Mouse (Mus musculus) erythroblast, embryonic 14.5 days (primary cell): Measurements from ENCODE around the gene Banp.

Source experiments
- GATA1 ChIP-seq: IDR thresholded peaks from 2 replicates; pipeline ENCODE4 v1.6.1; 2012; ENCODE audit warnings: low read length, inconsistent platforms, mixed read lengths
- TAL1 ChIP-seq: IDR thresholded peaks from 3 replicates; pipeline ENCODE4 v1.6.1; 2012; ENCODE audit warnings: low read length, inconsistent platforms, mixed read lengths

DNA sequence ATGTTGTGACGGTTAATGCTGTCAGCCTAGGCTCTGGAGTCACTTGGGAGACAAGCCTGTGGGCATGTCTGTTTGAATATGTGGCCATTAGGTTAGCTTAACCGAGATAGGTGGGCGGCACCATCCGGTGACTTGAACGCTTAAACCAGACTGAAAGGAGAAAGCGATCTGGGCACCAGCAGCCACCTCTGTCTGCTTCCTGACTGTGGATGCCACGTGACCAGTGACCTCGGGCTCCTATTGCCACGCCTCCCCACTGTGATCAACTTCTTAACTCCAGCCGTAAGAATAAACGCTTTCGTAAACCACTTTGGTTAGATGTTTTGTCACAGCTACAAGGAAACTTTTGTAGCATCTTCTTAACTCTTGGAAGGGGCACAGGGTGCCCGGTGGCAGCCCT is 119.1 kb downstream of the Banp start:
- TF ChIP-seq TAL1, result no peak
- no peak for TF ChIP-seq GATA1
